Mouse (Mus musculus) hindbrain, postnatal 0 days (tissue): ENCODE measurements at regions not wholly inside any gene's neighbourhood (a gene's known extent, or its start where the extent isn't known, plus 50 kb on each side); places are given as distances from the start of the nearest gene placed in this dataset.

ENCODE experiments used
- ATAC-seq: fragments of 200-750 bp; cut with Nextera tagmentation; 2 replicates; pipeline ENCODE4 v1.8.0; 2017; ENCODE audit warnings: mild to moderate bottlenecking, moderate TSS enrichment, moderate library complexity
- DNase-seq: peaks from one replicate; pipeline ENCODE4 v3.0.0-alpha.2; 2015; ENCODE audit warnings: low spot score
- H3K27ac ChIP-seq: fragments of 300-500 bp; sonication (generic); 2 replicates; pipeline ENCODE4 v1.5.1; 2014; ENCODE audit warnings: mild to moderate bottlenecking
- H3K27me3 ChIP-seq: fragments of 300-500 bp; sonication (generic); 2 replicates; pipeline ENCODE4 v1.6.1; 2014; ENCODE audit warnings: low read length, mixed read lengths; ENCODE audit not compliant: insufficient read depth
- H3K36me3 ChIP-seq: fragments of 300-500 bp; sonication (generic); 2 replicates; pipeline ENCODE4 v1.6.1; 2014; ENCODE audit warnings: low read length, mixed read lengths; ENCODE audit not compliant: insufficient read depth
- H3K4me1 ChIP-seq: fragments of 300-500 bp; sonication (generic); 2 replicates; pipeline ENCODE4 v1.6.1; 2014; ENCODE audit warnings: antibody characterized with exemption, low read length, mixed read lengths; ENCODE audit not compliant: insufficient read depth
- H3K4me2 ChIP-seq: fragments of 300-500 bp; sonication (generic); 2 replicates; pipeline ENCODE4 v1.6.1; 2014; ENCODE audit warnings: low read depth, mild to moderate bottlenecking, low read length, moderate library complexity, mixed read lengths
- H3K4me3 ChIP-seq: fragments of 300-500 bp; sonication (generic); 2 replicates; pipeline ENCODE4 v1.5.1; 2014; ENCODE audit warnings: low read length
- H3K9ac ChIP-seq: fragments of 300-500 bp; sonication (generic); replicated peaks from 2 replicates; pipeline ENCODE4 v1.6.1; 2014; ENCODE audit warnings: mild to moderate bottlenecking, low read length, moderate library complexity, mixed read lengths
- H3K9me3 ChIP-seq: fragments of 300-500 bp; sonication (generic); 2 replicates; pipeline ENCODE4 v1.6.1; 2016; ENCODE audit warnings: low read length, mixed read lengths
- CTCF ChIP-seq: IDR thresholded peaks from 2 replicates; pipeline ENCODE4 v1.5.1; 2016; ENCODE audit warnings: antibody characterized with exemption, control low read depth, low read depth
- WGBS: fragments of 180-500 bp; shearing (Covaris S2); extraction: QIAGEN DNeasy Blood & Tissue Kit; methylation state at CpG from one replicate; pipeline ENCODE4 v1.1.7; 2014; 5-methylcytosine and 5-hydroxymethylcytosine counted together

DNA sequence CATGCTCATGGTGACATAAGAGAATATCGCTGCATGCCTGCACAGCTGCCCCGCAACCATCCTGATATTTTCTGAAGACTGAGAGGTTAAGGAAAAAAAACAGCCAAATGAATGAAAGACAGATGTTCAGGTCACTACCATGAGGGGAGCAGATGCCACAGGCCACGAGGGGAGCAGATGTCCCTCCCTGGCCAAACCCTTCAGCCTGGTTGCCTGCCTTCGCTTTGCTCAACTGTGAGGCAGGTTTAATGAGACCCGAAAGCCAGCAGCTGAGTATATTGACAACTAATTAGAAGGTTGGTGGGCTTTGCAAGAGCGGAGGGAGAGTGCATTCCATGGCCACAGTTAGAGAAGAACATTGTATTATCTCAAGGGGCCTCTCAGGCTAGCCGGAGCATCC is 141.8 kb upstream of the Ubl3 start:
- TF ChIP-seq CTCF = no peak
- 64% methylated on average over 7 of the region's 7 CpGs for WGBS
- Histone ChIP-seq H3K27me3 (no peaks in the 10 kb centered on the region), H3K4me2 (no peak overlapping the region), H3K4me1 (peaks cover 11% of the 10 kb centered on the region), H3K36me3 (no peaks in the 10 kb centered on the region), H3K9me3 (no peaks in the 10 kb centered on the region), H3K9ac (no peak overlapping the region), H3K27ac (no peak overlapping the region), H3K4me3 (no peak overlapping the region)
- no peak for ATAC-seq
- DNase-seq = peak; percentile 43

DNA sequence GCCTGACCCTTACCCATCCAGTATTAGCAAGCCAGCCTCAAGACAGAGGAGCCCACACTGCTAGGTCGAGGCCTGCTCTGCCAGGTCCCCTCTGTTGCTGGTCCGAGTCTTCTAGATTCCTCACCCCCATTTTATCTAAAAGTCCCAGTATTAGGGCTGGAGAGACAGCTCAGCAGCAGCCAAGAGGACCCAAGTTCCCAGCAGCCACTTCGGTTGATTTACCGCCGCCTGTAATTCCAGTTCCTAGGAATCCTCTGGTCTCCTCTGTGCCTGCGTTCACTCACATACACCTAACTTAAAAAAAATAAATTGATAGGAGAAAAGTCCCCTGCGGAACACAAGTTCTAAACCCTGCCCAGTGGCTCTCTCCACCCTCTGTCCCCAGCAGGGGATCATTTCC is 138.9 kb upstream of the Ubl3 start:
- no peak overlapping the region for H3K4me3 ChIP-seq
- H3K9me3 ChIP-seq = no peaks in the 10 kb centered on the region
- DNase-seq (no peak), ATAC-seq (no peak)
- H3K36me3 ChIP-seq = no peaks in the 10 kb centered on the region
- no peaks in the 10 kb centered on the region for H3K27me3 ChIP-seq
- WGBS = 82% methylated on average over 7 of the region's 7 CpGs
- H3K4me1 ChIP-seq = peaks cover 14% of the 10 kb centered on the region
- no peak overlapping the region for H3K9ac ChIP-seq
- no peak for TF ChIP-seq CTCF
- H3K4me2 ChIP-seq = no peak overlapping the region
- H3K27ac ChIP-seq = no peak overlapping the region

GRCm38 (mm10) chr5:148690823-148691197 is 138.2 kb upstream of the Ubl3 start:
- H3K4me1 ChIP-seq = peaks cover 14% of the 10 kb centered on the region
- no peak overlapping the region for H3K9ac ChIP-seq
- DNase-seq = peak; percentile 75
- no peaks in the 10 kb centered on the region for H3K36me3 ChIP-seq
- no peaks in the 10 kb centered on the region for H3K27me3 ChIP-seq
- no peak overlapping the region for H3K4me3 ChIP-seq
- no peak overlapping the region for H3K4me2 ChIP-seq
- H3K9me3 ChIP-seq = no peaks in the 10 kb centered on the region
- H3K27ac ChIP-seq = no peak overlapping the region
- TF ChIP-seq CTCF = no peak
- peak; percentile 86 for ATAC-seq
- WGBS = 36% methylated on average over 8 of the region's 8 CpGs

GRCm38 (mm10) chr5:148690158-148690822 is 137.7 kb upstream of the Ubl3 start:
- ATAC-seq (no peak), DNase-seq (no peak)
- Histone ChIP-seq H3K9ac (no peak overlapping the region), H3K4me3 (no peak overlapping the region), H3K27ac (no peak overlapping the region), H3K4me1 (peaks cover 14% of the 10 kb centered on the region), H3K36me3 (no peaks in the 10 kb centered on the region), H3K27me3 (no peaks in the 10 kb centered on the region), H3K9me3 (no peaks in the 10 kb centered on the region), H3K4me2 (no peak overlapping the region)
- TF ChIP-seq CTCF = no peak
- WGBS = 70% methylated on average over 7 of the region's 7 CpGs

DNA sequence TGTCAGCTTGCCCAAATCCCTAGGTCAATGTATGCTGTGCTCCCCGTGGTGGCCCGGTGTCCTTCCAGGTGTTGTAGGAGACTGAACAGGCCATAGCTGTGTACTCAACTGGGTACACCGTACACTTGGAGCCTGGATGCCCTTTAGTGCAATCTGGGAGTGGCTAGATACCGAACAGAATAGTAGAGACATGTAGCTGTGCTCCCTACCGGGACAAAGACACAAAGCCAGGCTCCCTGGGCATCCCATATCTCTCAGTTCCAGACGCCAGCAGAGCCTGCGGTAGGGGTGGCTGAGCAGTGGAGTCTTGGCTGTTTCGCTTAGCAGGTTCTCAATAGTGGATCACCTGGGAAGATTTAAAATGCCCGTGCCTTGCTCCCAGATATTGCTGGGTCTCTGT is 136.7 kb upstream of the Ubl3 start:
- no peaks in the 10 kb centered on the region for H3K27me3 ChIP-seq
- ATAC-seq (no peak), DNase-seq (no peak)
- no peak overlapping the region for H3K9ac ChIP-seq
- WGBS = 76% methylated on average over 9 of the region's 9 CpGs
- peaks cover 14% of the 10 kb centered on the region for H3K4me1 ChIP-seq
- no peak overlapping the region for H3K4me3 ChIP-seq
- no peak overlapping the region for H3K27ac ChIP-seq
- no peaks in the 10 kb centered on the region for H3K9me3 ChIP-seq
- TF ChIP-seq CTCF = no peak
- no peak overlapping the region for H3K4me2 ChIP-seq
- H3K36me3 ChIP-seq = no peaks in the 10 kb centered on the region

DNA sequence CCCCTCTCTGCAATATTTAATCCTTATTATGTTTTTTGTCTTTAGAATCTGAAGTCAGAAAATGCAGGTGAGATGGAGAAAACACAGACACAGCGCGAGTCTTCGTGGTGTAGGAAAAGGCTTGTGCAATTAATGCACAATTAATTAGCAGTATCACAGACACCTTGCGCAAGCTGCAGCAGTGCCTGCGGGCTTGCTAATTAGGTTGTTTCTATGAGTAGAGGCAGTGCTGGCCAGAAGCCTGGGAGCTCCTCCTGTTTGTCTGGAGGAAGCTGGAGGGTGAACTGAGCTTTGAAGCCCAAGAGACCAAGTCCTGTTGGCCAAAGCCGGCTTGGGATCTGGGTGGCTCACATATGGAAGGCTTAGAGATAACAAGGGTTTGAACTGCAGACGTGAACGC is 135.9 kb upstream of the Ubl3 start:
- H3K9ac ChIP-seq = no peak overlapping the region
- peaks cover 14% of the 10 kb centered on the region for H3K4me1 ChIP-seq
- DNase-seq (peak; percentile 73), ATAC-seq (0 out of 2 replicates have a peak, but pooled peaks have one; percentile 22)
- no peak overlapping the region for H3K4me2 ChIP-seq
- no peaks in the 10 kb centered on the region for H3K36me3 ChIP-seq
- no peak for TF ChIP-seq CTCF
- no peak overlapping the region for H3K4me3 ChIP-seq
- 0 out of 2 replicates have a peak overlapping the region, but pooled peaks have one; percentile 51 for H3K27ac ChIP-seq
- no peaks in the 10 kb centered on the region for H3K27me3 ChIP-seq
- WGBS = 38% methylated on average over 8 of the region's 8 CpGs
- no peaks in the 10 kb centered on the region for H3K9me3 ChIP-seq

DNA sequence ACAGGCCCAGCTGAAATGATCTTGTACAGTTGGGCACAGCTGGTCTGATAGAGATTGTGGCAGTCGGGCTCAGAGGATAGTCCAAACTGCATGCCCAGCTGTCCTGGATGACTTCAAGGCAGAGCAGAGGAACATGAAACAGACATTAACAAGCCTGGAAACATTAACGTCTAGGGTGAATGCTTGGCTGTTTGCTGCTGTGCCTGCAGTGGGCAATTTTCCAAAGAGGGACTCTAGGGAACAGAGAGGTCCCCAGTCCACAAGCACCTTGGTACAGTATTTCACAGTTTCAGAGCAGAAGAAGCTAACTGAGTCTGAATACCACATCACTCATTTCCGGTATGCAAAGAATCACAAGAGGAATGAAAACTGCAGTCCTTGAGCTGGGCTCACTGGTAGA is 135.2 kb upstream of the Ubl3 start:
- no peak for TF ChIP-seq CTCF
- DNase-seq = no peak
- Histone ChIP-seq H3K4me2 (no peak overlapping the region), H3K27me3 (no peaks in the 10 kb centered on the region), H3K9ac (no peak overlapping the region), H3K4me1 (peaks cover 14% of the 10 kb centered on the region), H3K27ac (no peak overlapping the region), H3K36me3 (no peaks in the 10 kb centered on the region), H3K9me3 (no peaks in the 10 kb centered on the region), H3K4me3 (no peak overlapping the region)
- 44% methylated on average over 3 of the region's 3 CpGs for WGBS
- no peak for ATAC-seq
